Mouse (Mus musculus): ENCODE measurements around the gene Rgs6.

The Rgs6 gene

GRCm38 (mm10) chr12:83143574-83143973, 555.5 kb downstream of the Rgs6 start:
- DNase-seq = no peak

GRCm38 (mm10) chr12:83145074-83145473, 557.0 kb downstream of the Rgs6 start:
- DNase-seq = no peak

GRCm38 (mm10) chr12:83145902-83146301, 557.8 kb downstream of the Rgs6 start:
- no peak for DNase-seq

DNA sequence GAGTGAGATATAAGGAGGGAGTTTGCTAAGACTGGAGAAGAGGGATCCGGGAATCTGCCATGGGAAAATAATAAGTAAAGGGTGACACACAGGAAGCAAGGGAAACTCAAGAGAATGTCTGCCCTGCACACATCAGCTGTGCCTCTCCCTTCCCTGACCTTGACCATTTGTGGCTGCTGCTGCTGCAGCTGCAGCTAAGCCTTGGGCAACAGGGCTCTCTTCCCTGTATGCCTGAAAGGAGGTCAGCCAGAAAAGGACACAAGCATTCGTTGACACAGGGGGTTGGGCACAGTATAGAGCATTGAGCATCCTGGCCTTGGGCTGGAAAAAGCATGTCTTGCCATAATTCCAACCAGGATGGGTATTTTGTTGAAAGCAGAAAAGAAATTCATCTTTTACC, 558.8 kb downstream of the Rgs6 start:
- DNase-seq = no peak

GRCm38 (mm10) chr12:83150030-83150429, 561.9 kb downstream of the Rgs6 start:
- no peak for DNase-seq

DNA sequence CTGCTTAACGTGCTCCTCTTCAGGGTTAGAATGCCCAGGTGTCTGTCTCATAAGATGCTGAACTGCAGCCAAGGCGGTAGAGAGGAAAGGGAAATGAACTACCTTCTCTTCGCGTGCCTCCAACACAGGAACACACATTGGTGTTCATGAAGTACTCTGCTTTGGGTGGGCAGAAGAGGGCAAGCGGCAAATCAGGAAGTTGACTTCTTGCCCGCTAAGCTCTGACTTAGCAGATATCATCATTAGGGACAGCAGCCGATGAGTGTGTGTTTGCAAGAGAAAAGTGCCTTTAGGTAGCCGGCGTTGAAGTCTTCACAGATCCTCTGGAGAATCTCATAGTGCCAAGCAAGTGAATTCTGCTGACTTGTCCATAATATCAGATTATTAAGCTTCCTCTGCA, 562.7 kb downstream of the Rgs6 start:
- no peak for DNase-seq

DNA sequence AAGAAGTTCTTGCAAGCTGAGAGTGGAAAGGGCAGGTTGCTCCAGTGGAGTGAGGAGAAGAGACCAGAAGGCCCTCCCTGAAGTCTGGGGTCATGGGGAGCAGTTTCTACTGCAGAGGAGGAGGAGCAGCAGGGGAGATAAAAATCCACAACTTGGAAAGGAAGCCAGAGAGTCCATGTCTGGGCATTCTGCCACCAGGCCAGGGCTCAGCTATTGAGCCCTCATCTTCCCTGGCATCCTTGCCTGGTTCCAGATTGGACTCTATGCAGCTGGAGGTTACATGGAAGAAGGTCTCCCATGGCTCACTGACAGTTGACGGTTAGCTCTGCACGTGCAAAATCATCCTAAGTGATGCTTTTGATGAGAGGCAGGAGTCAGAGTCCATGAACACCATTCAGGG, 563.4 kb downstream of the Rgs6 start:
- no peak for DNase-seq

GRCm38 (mm10) chr12:83160211-83160610, 572.1 kb downstream of the Rgs6 start:
- no peak for DNase-seq

DNA sequence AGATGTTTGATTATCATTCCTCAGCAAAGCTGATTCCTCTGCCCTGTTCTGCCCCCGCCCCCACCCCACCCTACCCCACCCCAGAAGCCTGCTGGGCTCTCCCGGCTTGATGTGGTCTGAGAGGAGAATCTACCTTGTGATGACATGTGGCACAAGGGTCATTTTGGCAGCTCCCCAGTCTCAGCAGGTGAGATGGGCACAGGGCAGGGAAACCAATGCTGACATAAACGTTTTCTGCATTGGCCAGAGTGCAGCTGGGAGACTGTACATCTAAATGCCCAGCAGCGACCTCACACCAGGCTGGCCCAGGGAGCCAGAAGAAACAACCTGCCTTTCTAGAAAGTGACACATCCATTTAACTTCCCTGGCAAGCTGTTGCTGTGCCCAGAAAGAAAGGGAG, 572.6 kb downstream of the Rgs6 start:
- no peak for DNase-seq

DNA sequence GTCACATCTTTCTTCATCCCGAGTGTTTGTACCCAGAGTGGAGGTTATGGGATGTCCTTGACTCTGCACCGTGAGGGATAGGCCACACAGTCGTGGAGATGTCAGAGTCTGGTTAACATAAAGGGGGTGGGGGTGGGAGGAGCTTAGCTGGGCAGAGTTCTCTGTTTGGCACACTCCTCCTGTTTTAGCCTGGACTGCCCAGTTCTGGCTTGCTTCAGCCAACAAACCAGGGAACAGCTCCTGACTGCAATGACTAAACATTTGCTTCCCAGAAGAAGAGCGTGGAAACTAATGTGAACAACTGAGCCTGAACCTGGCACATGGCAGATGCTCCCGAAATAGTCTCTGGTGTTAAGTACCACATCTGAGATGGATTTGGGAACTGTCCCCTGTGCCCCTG, 575.6 kb downstream of the Rgs6 start:
- no peak for DNase-seq

DNA sequence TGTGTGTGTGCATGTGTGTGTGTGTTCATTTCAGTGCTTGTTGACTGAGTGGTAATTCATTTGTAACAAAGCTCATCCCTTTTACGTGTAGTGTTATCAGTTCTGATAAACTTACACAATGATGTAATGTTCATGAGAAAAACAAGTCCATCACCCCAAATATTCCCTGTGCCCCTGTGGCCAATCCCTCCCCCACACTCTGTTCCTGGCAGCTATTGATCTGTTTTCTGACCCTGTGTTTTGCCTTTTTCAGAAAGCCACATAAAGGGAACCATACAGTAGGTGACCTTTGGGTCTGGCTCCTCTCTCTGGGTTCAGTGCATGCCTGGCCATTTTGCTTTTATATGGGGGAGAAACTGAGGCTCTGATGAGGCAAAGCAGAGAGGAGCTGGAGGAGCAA, 577.0 kb downstream of the Rgs6 start:
- DNase-seq = no peak

GRCm38 (mm10) chr12:83168310-83168709, 580.2 kb downstream of the Rgs6 start:
- no peak for DNase-seq

DNA sequence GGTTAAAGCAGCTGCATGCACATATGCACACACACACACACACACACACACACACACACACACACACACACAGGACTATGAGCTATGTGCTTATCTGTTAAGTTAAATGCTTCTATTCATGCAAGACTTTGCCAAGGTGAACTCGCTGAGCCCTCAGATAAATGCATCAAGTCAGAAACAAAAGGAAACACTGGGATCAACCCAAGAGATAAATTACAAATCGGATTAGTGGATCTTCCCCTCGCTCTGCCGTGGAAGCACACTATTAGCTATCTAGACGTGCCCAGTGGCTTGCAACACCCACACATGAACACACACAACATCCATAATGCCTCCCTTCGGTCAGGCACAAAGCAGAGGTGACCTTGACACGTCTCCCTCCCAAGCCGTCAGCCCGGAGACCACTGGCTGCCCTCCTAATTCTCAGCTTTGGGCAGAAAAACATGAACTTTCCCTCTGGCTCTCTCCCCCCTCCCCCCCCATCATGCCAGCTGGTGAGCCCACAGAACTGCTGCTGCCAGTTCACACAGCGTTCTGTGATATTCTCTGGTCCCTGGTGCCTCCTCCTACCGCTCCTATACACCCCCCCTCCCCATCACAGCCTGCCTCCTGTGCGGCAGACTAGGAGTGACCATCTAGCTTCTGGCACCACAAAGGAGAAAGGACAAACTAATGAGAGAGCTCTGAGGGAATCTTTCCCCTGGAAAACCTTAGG, 581.6 kb downstream of the Rgs6 start:
- DNase-seq = no peak

- no peak for DNase-seq
Measured at GRCm38 (mm10) chr12:83178770-83179169, 590.7 kb downstream of the Rgs6 start.

GRCm38 (mm10) chr12:83179860-83180259, 591.8 kb downstream of the Rgs6 start:
- no peak for DNase-seq

DNA sequence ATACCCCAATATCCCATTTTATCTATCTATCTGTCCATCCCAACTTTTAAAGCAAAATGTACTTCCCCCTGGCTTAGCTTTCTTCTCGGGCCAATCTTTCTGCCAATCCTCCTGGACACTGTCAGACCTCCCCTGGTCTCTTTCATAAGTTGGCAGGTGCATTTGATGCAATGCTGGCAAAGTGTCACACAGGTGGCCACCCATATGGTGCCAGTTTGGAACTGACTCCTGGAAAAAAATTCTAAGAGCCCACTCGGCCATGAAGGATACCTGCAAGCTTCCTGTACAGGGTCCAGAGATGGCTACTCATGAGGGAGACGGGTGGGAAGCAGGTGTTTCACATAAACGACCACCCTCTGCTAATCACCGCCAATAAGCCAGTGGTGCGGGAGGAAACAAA, 592.5 kb downstream of the Rgs6 start:
- no peak for DNase-seq

DNA sequence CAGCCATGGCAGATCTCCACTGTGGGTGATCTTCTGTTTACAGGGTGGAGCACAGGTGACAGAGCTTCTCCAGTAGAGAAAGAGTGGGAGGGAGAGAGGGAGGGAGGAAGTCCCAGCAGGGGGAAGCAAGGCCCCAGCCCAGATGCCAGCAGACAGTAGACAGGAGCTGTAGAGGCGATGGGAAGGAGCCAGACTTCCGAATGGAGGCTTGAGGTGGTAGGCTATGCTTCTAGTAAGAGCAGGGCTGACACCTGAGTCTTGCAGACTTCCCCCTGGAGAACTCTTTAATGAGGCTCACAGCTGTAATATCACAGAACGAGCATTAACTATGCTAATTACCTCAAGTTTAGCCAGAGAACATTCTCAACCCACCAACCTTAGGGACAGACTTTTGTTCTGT, 613.6 kb downstream of the Rgs6 start:
- DNase-seq = no peak

DNA sequence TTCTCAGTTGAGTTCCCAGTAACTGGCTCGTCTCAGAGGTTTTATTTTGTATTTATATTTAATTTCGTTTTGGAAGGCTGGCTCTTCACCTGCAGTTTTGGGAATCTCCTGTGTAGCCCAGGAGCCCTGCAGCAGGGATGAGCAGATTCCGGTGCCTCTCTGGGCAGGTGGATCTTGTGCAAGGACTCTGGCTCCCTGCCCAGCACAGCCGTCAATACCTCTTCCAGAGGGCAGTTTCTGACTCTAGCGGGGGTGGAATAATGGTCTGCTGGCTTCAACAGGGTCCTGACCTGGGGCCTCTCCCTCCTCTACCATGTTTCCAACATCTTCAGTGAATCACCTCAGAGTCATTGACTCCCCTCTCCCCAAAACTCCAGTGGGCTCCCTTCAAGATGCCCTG, 616.3 kb downstream of the Rgs6 start:
- no peak for DNase-seq

GRCm38 (mm10) chr12:83206866-83207265, 618.8 kb downstream of the Rgs6 start:
- no peak for DNase-seq

GRCm38 (mm10) chr12:83207481-83207880, 619.4 kb downstream of the Rgs6 start:
- no peak for DNase-seq

DNA sequence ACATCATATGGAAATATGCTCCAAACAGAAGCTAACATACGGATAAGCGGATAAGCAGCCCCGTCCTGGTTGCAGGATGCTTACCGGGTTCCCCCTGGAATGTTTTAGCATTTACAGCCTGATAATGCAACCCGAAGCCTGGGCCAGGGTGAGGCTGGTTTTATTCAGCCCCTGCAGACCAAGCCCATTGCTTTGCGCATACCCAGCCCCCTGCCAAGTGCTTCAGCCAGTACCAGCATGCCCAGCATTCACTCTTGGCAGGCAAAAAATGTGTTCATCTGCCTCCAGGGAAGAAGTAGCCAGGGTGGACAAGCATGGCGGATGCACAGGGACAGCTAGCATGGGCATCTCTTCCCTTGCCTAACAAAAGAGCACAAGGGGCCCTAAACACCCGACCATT, 619.9 kb downstream of the Rgs6 start:
- DNase-seq = no peak

- DNase-seq = no peak
Measured at GRCm38 (mm10) chr12:83208841-83209240, 620.7 kb downstream of the Rgs6 start.

- no peak for DNase-seq
Measured at GRCm38 (mm10) chr12:83209461-83209860, 621.4 kb downstream of the Rgs6 start.

DNA sequence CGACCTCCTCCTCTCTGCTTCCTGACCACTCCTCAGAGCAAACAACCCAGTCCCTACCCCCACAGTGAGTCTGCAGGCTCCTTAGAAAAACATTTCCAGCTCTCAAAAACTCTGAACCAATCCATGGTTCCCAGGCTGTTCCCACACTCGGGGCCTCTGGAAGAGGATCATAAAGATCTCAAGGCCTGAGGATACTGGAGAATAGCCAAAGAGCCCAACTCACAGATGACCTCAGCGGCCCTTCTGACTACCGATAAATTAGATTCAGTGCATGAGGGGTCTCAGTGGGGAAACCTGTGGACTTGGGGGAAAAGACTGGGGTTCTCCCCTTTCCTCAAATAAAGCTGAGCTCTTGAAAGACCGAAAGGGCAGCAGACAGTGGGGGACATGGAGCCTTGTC, 622.2 kb downstream of the Rgs6 start:
- DNase-seq = no peak

DNA sequence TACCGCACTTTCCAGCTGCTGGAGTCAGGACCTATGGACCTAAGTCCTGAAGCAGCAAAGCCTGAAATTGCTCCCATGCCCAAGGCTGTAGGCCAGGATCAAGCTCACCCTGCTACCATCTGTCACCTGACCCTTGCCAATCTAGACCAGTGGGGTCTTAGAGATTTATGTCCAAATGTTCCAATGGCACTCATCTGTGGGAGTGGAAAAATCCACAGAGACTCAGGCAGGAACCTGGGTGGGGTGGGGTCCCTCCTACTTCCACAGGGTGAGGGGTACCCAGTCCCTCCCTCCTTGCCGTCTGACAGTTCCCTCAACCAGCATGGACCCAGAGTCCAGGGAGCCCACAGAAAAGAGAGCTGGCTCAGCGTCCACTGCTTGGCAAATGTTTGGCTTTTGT, 622.6 kb downstream of the Rgs6 start:
- no peak for DNase-seq
